Mouse (Mus musculus) ES-E14 (cell line): ENCODE measurements around the gene Rhbdd1.

Source experiments
- MAFK ChIP-seq: IDR thresholded peaks from 2 replicates; pipeline ENCODE4 v1.6.1; 2014; ENCODE audit warnings: mild to moderate bottlenecking, low read depth, low read length, inconsistent platforms; ENCODE audit not compliant: insufficient read depth
- ZC3H11A ChIP-seq: IDR thresholded peaks from 2 replicates; pipeline ENCODE4 v1.6.1; 2012; ENCODE audit warnings: low read depth, mild to moderate bottlenecking, inconsistent platforms, low read length, borderline replicate concordance

DNA sequence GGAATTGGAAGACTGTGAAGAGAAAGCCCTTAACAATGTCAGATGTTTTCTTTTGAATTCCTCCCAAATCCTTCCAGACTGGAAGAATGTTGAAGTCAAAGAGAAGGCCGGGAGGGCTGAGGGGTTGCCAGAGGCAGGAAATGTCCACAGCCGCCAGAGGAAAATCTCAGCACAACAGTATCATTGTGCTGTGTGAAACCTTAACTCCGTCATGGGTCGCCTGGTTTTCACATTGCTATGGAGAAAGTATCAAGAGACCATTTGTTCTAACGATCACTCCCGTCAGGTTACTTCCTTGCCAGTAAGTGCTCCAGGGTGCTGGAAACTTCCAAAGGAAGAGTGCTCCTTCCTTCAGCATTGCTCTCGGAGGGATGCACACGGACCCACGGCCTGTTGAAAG, 160.5 kb downstream of the Rhbdd1 start:
- TF ChIP-seq MAFK (no peak), ZC3H11A (no peak)
